Mouse (Mus musculus): ENCODE results near the gene Ntrk1. TPM values are rescaled to one million over a fixed set of nuclear protein-coding genes. Genes with fewer than 3 reads are reported as not detected.
A peak's percentile ranks its signal among the peaks of the same experiment; 100 is the strongest.

Gene Ntrk1
- total RNA-seq (2021) = under 1 TPM; 0.14 to 0.16 TPM
- 0.38 and 0.57 TPM in 2 replicates for polyA plus RNA-seq (2012; rRNA removed)
- long read RNA-seq, partial matches to known transcripts = 1 of 1 reads
- long read RNA-seq, other reads (novel, unspliced or antisense) = 0 of 1 reads

- intact Hi-C loops (cut with DNase I) = loop anchor here (1.0 kb wide), 2 partner anchors 21 to 43 kb away; no protein-coding TSS in a partner anchor
These were observed at the start of gene Ntrk1 for GRCm38 (mm10) chr3:87794922-87795325. Gene Ntrk1 (minus strand): TSS chr3:87795162.

GRCm38 (mm10) chr3:87840858-87841257, 45.9 kb upstream of the Ntrk1 start:
- no peak for DNase-seq
- intact Hi-C loops (cut with DNase I) = no loop called here
- Histone ChIP-seq H3K4me1 (ENCODE audit: control insufficient read depth, insufficient read depth, low read length) (no peaks in the 10 kb centered on the region), H3K27me3 (ENCODE audit: control insufficient read depth, insufficient read depth, low read length) (0 out of 2 replicates have a peak, but pooled peaks cover 1% of the 10 kb centered on the region), H3K36me3 (ENCODE audit: control insufficient read depth, insufficient read depth, low read length) (no peaks in the 10 kb centered on the region), H3K27ac (no peak overlapping the region), H3K9ac (ENCODE audit: low read depth, low read length) (no peak overlapping the region), H3K4me3 (no peak overlapping the region), H3K79me2 (replicated peaks; ENCODE audit: control insufficient read depth, insufficient read depth, low read length) (no peaks in the 10 kb centered on the region)
- TF ChIP-seq EP300 (IDR thresholded peaks at IDR 0.05; ENCODE audit: insufficient read depth, low read depth, low read length) (no peak), POLR2A (IDR thresholded peaks at IDR 0.05; ENCODE audit: insufficient read depth, low read depth, low read length) (no peak), CTCF (IDR thresholded peaks at IDR 0.05) (no peak)

More at GRCm38 (mm10) chr3:87794922-87795325, at the start of gene Ntrk1:
- Histone ChIP-seq H3K4me3 (no peak within 1 kb of the TSS), H3K27ac (no peak within 1 kb of the TSS), H3K36me3 (ENCODE audit: control insufficient read depth, insufficient read depth, low read length) (no peaks in the 10 kb centered on the region), H3K4me1 (ENCODE audit: control insufficient read depth, insufficient read depth, low read length) (peaks cover 1% of the 10 kb centered on the region; the same call in 1 of the 2 replicates), H3K79me2 (replicated peaks; ENCODE audit: control insufficient read depth, insufficient read depth, low read length) (no peaks in the 10 kb centered on the region), H3K9ac (ENCODE audit: low read depth, low read length) (no peak within 1 kb of the TSS), H3K27me3 (ENCODE audit: control insufficient read depth, insufficient read depth, low read length) (peaks cover 19% of the 10 kb centered on the region)
- DNase-seq = no peak
- TF ChIP-seq EP300 (IDR thresholded peaks at IDR 0.05; ENCODE audit: insufficient read depth, low read depth, low read length) = no peak
- no peak for TF ChIP-seq POLR2A (IDR thresholded peaks at IDR 0.05; ENCODE audit: insufficient read depth, low read depth, low read length)
- no peak for TF ChIP-seq CTCF (IDR thresholded peaks at IDR 0.05)
- 2% methylated on average over 47 of the region's 47 CpGs for WGBS

DNA sequence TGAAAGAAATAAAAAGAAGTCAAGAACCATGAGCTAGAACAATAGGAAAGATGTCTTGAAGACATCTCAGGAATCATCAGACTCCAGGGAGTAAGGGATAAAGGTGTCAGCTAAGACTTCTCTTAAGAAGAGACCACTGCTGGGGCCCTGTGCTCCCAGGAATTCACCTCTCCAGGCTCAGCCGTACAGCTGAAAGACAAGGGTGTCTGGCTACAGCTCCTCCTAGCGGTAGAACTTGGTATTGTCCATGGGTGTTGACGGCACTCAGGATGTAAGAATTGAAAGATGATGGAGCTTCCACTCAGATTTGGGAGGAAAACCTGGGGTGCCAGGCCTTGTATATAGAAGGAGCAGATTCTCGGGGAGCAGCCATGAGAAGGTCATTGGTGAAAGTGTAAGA, 43.7 kb upstream of the Ntrk1 start:
- peak; percentile 63 to 82 for DNase-seq
- intact Hi-C loops (cut with DNase I) = loop anchor here (1.0 to 2.0 kb wide), 2 partner anchors 43 to 68 kb away; partner anchors contain the start of gene Ntrk1

GRCm38 (mm10) chr3:87833482-87833881, 38.5 kb upstream of the Ntrk1 start:
- Histone ChIP-seq H3K36me3 (ENCODE audit: control insufficient read depth, insufficient read depth, low read length) (no peaks in the 10 kb centered on the region), H3K4me1 (ENCODE audit: control insufficient read depth, insufficient read depth, low read length) (no peaks in the 10 kb centered on the region), H3K79me2 (replicated peaks; ENCODE audit: control insufficient read depth, insufficient read depth, low read length) (no peaks in the 10 kb centered on the region), H3K27ac (no peak overlapping the region), H3K27me3 (ENCODE audit: control insufficient read depth, insufficient read depth, low read length) (no peaks in the 10 kb centered on the region), H3K9ac (ENCODE audit: low read depth, low read length) (no peak overlapping the region), H3K4me3 (no peak overlapping the region)
- intact Hi-C loops (cut with DNase I) = no loop called here
- TF ChIP-seq CTCF (IDR thresholded peaks at IDR 0.05) (peak; percentile 29), EP300 (IDR thresholded peaks at IDR 0.05; ENCODE audit: insufficient read depth, low read depth, low read length) (no peak)
- DNase-seq = no peak
- WGBS = 58% methylated on average over 5 of the region's 5 CpGs

More for the DNA sequence above, 43.7 kb upstream of the Ntrk1 start:
- WGBS = 1% methylated on average over 4 of the region's 4 CpGs
- H3K27ac ChIP-seq = no peak overlapping the region
- no peaks in the 10 kb centered on the region for H3K36me3 ChIP-seq (ENCODE audit: control insufficient read depth, insufficient read depth, low read length)
- H3K79me2 ChIP-seq (replicated peaks; ENCODE audit: control insufficient read depth, insufficient read depth, low read length) = no peaks in the 10 kb centered on the region
- H3K9ac ChIP-seq (ENCODE audit: low read depth, low read length) = no peak overlapping the region
- 0 out of 2 replicates have a peak, but pooled peaks cover 1% of the 10 kb centered on the region for H3K27me3 ChIP-seq (ENCODE audit: control insufficient read depth, insufficient read depth, low read length)
- H3K4me3 ChIP-seq = no peak overlapping the region
- no peaks in the 10 kb centered on the region for H3K4me1 ChIP-seq (ENCODE audit: control insufficient read depth, insufficient read depth, low read length)
- TF ChIP-seq EP300 (IDR thresholded peaks at IDR 0.05; ENCODE audit: insufficient read depth, low read depth, low read length) (no peak), CTCF (IDR thresholded peaks at IDR 0.05) (no peak; the same call in 1 of the 2 replicates), POLR2A (IDR thresholded peaks at IDR 0.05; ENCODE audit: insufficient read depth, low read depth, low read length) (no peak)

DNA sequence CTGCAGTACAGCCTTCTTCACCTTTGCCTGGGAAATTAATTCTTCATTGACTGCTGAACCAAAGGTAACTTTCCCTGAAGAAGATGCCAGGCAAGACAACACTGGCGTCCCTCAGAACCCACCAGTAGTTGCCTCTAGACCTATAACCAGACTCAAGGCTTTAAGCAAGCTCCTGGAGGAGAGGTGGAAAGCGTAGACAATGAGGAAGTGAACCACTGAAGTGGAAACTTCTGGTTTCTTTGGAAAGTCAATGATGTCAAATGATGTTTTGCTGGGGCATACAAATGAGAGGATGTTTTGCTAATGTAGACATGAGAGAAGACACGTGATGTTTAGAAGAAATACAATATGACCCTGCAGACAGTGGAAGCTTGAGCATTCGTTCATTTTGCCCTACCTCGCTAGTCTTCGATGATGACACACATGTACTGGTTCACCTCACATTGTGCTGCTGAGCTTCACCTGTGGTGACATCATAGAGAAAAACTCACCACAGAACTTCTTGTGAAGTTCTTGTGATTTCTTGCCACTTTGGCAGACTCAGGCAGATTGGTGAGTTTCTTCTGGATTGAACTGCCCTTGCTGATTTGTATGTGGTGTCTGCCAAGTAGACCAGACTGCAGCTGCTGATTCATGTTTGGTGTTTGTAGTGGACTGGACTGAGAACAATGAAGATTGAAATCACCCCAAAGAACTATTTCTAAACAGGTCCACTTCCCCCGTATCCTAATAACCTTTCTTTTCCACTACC, 37.3 kb upstream of the Ntrk1 start:
- 73% methylated on average over 7 of the region's 7 CpGs for WGBS
- no peaks in the 10 kb centered on the region for H3K36me3 ChIP-seq (ENCODE audit: control insufficient read depth, insufficient read depth, low read length)
- H3K27ac ChIP-seq = no peak overlapping the region
- H3K9ac ChIP-seq (ENCODE audit: low read depth, low read length) = no peak overlapping the region
- no peaks in the 10 kb centered on the region for H3K4me1 ChIP-seq (ENCODE audit: control insufficient read depth, insufficient read depth, low read length)
- no peak for TF ChIP-seq POLR2A (IDR thresholded peaks at IDR 0.05; ENCODE audit: insufficient read depth, low read depth, low read length)
- no peak for TF ChIP-seq EP300 (IDR thresholded peaks at IDR 0.05; ENCODE audit: insufficient read depth, low read depth, low read length)
- TF ChIP-seq CTCF (IDR thresholded peaks at IDR 0.05) = no peak
- intact Hi-C loops (cut with DNase I) = no loop called here
- DNase-seq = no peak
- H3K79me2 ChIP-seq (replicated peaks; ENCODE audit: control insufficient read depth, insufficient read depth, low read length) = no peaks in the 10 kb centered on the region
- H3K4me3 ChIP-seq = no peak overlapping the region
- no peaks in the 10 kb centered on the region for H3K27me3 ChIP-seq (ENCODE audit: control insufficient read depth, insufficient read depth, low read length)

DNA sequence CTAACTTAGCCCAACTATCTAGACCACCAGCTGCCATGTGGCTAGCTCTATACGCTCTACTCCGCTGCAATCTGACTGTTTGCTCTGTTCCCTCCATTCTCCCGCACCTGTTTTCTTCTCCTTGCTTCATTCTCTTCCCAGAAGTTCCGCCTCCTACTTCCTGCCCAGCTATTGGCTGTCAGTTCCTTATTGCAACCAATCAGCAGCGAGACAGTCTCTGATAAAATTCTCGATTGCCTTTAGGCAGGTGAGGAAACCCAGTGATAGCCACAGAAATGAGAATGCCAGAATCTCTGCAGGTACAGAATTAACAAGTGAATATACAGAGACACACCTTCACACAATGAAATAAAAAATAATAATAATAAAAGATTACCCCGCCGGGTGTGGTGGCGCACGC, 34.1 kb upstream of the Ntrk1 start:
- Histone ChIP-seq H3K4me3 (no peak overlapping the region), H3K27ac (no peak overlapping the region), H3K36me3 (ENCODE audit: control insufficient read depth, insufficient read depth, low read length) (no peaks in the 10 kb centered on the region), H3K27me3 (ENCODE audit: control insufficient read depth, insufficient read depth, low read length) (no peaks in the 10 kb centered on the region), H3K9ac (ENCODE audit: low read depth, low read length) (no peak overlapping the region), H3K79me2 (replicated peaks; ENCODE audit: control insufficient read depth, insufficient read depth, low read length) (no peaks in the 10 kb centered on the region), H3K4me1 (ENCODE audit: control insufficient read depth, insufficient read depth, low read length) (no peaks in the 10 kb centered on the region)
- DNase-seq = no peak
- TF ChIP-seq EP300 (IDR thresholded peaks at IDR 0.05; ENCODE audit: insufficient read depth, low read depth, low read length) (no peak), POLR2A (IDR thresholded peaks at IDR 0.05; ENCODE audit: insufficient read depth, low read depth, low read length) (no peak), CTCF (IDR thresholded peaks at IDR 0.05) (no peak)
- WGBS = 48% methylated on average over 10 of the region's 10 CpGs
- intact Hi-C loops (cut with DNase I) = no loop called here

All from heart, adult 2 months (tissue).